Mouse (Mus musculus): ENCODE measurements around the gene Vmn2r19. TPM values are rescaled to one million over a fixed set of nuclear protein-coding genes. Genes with fewer than 3 reads are reported as not detected.
"Not testable (repeated sequence)": the region's sequence is repeated elsewhere in the genome, so short reads cannot be mapped to it uniquely, and the experiment has no call there.

Gene Vmn2r19
- polyA plus RNA-seq, 1 experiment = not detected

DNA sequence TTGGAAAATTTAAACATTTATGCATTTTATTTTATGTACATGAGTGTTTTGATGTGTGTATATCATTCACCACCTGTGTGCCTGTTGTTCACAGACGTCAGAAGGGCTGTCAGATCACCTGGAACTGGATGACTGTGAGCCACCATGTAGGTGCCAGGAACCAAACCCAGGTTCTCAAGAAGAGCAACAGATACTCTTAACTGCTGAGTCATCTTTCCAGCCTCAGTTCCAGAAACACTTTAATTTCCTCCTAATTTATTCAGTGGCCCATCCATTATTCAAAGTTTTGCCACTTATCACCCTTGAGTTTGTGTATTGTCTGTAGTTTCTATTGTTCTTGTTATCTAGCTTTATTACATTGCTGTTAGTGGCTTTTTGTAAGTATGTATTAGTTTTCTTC is 11.4 kb upstream of the Vmn2r19 start:
- Histone ChIP-seq H3K36me3 (ENCODE audit: control insufficient read depth, insufficient read depth, low read length) (no peaks in the 10 kb centered on the region), H3K27me3 (ENCODE audit: control insufficient read depth, insufficient read depth, low read length) (no peaks in the 10 kb centered on the region), H3K4me1 (ENCODE audit: control insufficient read depth, insufficient read depth, insufficient read length, low read length) (no peaks in the 10 kb centered on the region), H3K4me3 (ENCODE audit: low read depth, low read length) (no peak overlapping the region), H3K27ac (ENCODE audit: insufficient read depth, low read depth, low read length) (no peak overlapping the region)
- no peak for TF ChIP-seq CTCF (IDR thresholded peaks at IDR 0.05; ENCODE audit: extremely low read depth, insufficient read length, insufficient replicate concordance, low read depth, low read length)
- TF ChIP-seq POLR2A (IDR thresholded peaks at IDR 0.05; ENCODE audit: low read depth, low read length) = no peak
- WGBS = 50% methylated on average over 1 of the region's 1 CpGs

DNA sequence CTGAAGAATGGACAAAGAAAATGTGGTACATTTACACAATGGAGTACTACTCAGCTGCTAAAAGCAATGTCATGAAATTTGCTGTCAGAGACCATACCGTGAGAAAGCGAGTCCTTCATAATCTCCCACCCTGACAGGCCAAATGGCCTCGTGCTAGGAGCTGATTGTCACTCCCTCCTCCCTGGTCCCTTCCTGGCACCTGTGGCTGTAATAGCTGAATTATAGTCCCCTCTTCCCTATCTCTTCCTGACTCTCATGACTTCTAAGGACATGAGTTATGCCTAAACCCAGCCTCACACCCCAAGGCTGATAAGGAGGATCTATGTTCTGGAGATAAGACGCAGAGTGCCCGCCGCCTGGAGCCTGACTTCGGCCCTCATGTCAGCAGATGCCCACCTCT is 1.8 kb upstream of the Vmn2r19 start:
- not testable (repeated sequence) for H3K27me3 ChIP-seq (ENCODE audit: control insufficient read depth, insufficient read depth, low read length); H3K36me3 ChIP-seq (ENCODE audit: control insufficient read depth, insufficient read depth, low read length); H3K4me3 ChIP-seq (ENCODE audit: low read depth, low read length); H3K27ac ChIP-seq (ENCODE audit: insufficient read depth, low read depth, low read length); H3K4me1 ChIP-seq (ENCODE audit: control insufficient read depth, insufficient read depth, insufficient read length, low read length)
- 75% methylated on average over 7 of the region's 7 CpGs for WGBS

DNA sequence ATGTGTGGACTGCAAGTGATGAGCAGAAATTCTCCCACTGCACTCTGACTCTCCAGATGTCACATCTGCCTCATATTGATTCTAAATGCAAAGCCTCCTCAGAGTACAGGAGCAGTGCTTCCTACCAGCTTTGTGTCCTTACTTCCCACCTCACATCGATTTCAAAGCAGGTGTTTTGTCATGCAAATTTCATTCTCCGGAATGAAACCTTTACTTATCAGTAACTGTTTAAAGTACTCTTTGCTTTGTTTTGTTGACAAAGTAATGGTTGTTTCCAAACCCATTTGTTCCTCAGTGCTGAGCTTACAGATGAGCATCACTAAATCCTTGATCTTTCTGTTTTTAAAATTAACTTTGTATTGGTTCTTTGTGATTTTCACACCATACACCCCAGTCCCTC is 24.4 kb downstream of the Vmn2r19 start:
- H3K36me3 ChIP-seq (ENCODE audit: control insufficient read depth, insufficient read depth, low read length) = no peaks in the 10 kb centered on the region
- H3K27me3 ChIP-seq (ENCODE audit: control insufficient read depth, insufficient read depth, low read length) = no peaks in the 10 kb centered on the region
- H3K27ac ChIP-seq (ENCODE audit: insufficient read depth, low read depth, low read length) = no peak overlapping the region
- no peaks in the 10 kb centered on the region for H3K4me1 ChIP-seq (ENCODE audit: control insufficient read depth, insufficient read depth, insufficient read length, low read length)
- no peak overlapping the region for H3K4me3 ChIP-seq (ENCODE audit: low read depth, low read length)
- no peak for TF ChIP-seq POLR2A (IDR thresholded peaks at IDR 0.05; ENCODE audit: low read depth, low read length)
- WGBS = 26% methylated on average over 2 of the region's 2 CpGs

DNA sequence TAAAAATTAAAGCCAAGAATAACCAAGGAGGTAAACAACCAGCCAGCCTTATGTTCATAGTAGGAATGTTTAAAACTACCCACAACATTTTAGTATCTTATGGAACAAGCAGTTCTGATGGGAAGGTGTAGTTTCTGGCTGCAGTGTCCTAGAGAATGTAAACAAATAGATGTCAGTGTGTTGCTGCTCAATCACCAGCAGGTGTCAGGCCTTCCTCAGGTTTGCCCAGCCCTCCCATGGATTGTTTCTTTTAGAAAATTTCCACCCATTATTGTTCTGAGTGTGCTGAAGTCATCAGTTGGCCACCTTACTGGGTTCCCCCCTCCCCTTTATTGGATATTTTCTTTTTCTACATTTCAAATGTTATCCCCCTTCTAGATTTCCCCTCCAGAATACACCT is 32.0 kb downstream of the Vmn2r19 start:
- TF ChIP-seq POLR2A (IDR thresholded peaks at IDR 0.05; ENCODE audit: low read depth, low read length) (no peak), CTCF (IDR thresholded peaks at IDR 0.05; ENCODE audit: extremely low read depth, insufficient read length, insufficient replicate concordance, low read depth, low read length) (no peak)
- no peaks in the 10 kb centered on the region for H3K36me3 ChIP-seq (ENCODE audit: control insufficient read depth, insufficient read depth, low read length)
- H3K27me3 ChIP-seq (ENCODE audit: control insufficient read depth, insufficient read depth, low read length) = no peaks in the 10 kb centered on the region
- H3K27ac ChIP-seq (ENCODE audit: insufficient read depth, low read depth, low read length) = no peak overlapping the region
- no peaks in the 10 kb centered on the region for H3K4me1 ChIP-seq (ENCODE audit: control insufficient read depth, insufficient read depth, insufficient read length, low read length)
- H3K4me3 ChIP-seq (ENCODE audit: low read depth, low read length) = no peak overlapping the region

DNA sequence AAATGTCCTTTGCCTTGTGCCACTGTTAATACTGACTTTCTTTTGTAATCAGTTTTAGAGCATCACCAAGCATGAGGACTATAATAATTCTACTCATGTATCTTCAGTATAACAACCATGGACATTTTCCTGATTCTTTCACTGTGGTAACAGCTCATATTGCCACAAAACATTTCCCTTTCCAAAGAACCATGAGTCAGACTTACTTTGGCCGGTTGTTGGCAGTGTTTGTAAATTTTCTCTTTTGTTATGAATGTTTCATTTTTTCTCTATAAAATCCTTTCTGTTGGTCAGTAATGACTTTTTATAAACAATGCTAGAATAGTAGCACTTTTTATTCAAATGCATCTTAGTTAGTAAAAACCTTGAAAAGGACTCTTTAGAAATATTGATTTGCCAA is 38.0 kb downstream of the Vmn2r19 start:
- H3K4me1 ChIP-seq (ENCODE audit: control insufficient read depth, insufficient read depth, insufficient read length, low read length) = no peaks in the 10 kb centered on the region
- no peak overlapping the region for H3K4me3 ChIP-seq (ENCODE audit: low read depth, low read length)
- TF ChIP-seq POLR2A (IDR thresholded peaks at IDR 0.05; ENCODE audit: low read depth, low read length) = no peak
- TF ChIP-seq CTCF (IDR thresholded peaks at IDR 0.05; ENCODE audit: extremely low read depth, insufficient read length, insufficient replicate concordance, low read depth, low read length) = no peak
- 78% methylated on average over 1 of the region's 1 CpGs for WGBS
- H3K27me3 ChIP-seq (ENCODE audit: control insufficient read depth, insufficient read depth, low read length) = no peaks in the 10 kb centered on the region
- H3K36me3 ChIP-seq (ENCODE audit: control insufficient read depth, insufficient read depth, low read length) = no peaks in the 10 kb centered on the region
- H3K27ac ChIP-seq (ENCODE audit: insufficient read depth, low read depth, low read length) = no peak overlapping the region

Other genes with a start within 250 kb of the Vmn2r19 start
- 0.56 and 0.60 TPM in 2 replicates for gene Clec4a2, start 201.9 kb upstream of the Vmn2r19 start, polyA plus RNA-seq (2012; rRNA removed)
- gene Clec4b2, start 135.4 kb upstream of the Vmn2r19 start, polyA plus RNA-seq (2012; rRNA removed) = not detected in 2 replicates
- gene Clec4n, start 78.5 kb upstream of the Vmn2r19 start, polyA plus RNA-seq (2012; rRNA removed) = 0.66 and 0.75 TPM in 2 replicates
- 0.34 TPM in 1 of 2 replicates, not detected in the other for gene Clec4d, start 46.2 kb upstream of the Vmn2r19 start, polyA plus RNA-seq (2012; rRNA removed)
- not detected in 2 replicates for gene Clec4e, start 18.5 kb upstream of the Vmn2r19 start, polyA plus RNA-seq (2012; rRNA removed)
- not detected in 2 replicates for gene Vmn2r20, start 109.8 kb downstream of the Vmn2r19 start, polyA plus RNA-seq (2012; rRNA removed)
- not detected in 2 replicates for gene Vmn2r21, start 225.1 kb downstream of the Vmn2r19 start, polyA plus RNA-seq (2012; rRNA removed)